Mouse (Mus musculus) limb, embryonic 12.5 days (tissue): ENCODE measurements around the gene Bcor. TPM values are rescaled to one million over a fixed set of nuclear protein-coding genes. Genes with fewer than 3 reads are reported as not detected.

Experiments
- ATAC-seq: fragments of 200-750 bp; cut with Nextera tagmentation; 2 replicates; pipeline ENCODE4 v1.8.0; 2017; ENCODE audit warnings: low read depth, moderate TSS enrichment; ENCODE audit not compliant: insufficient number of reproducible peaks, insufficient read depth, low FRiP score, low TSS enrichment
- H3K27ac ChIP-seq: fragments of 300-500 bp; sonication (generic); 2 replicates; pipeline ENCODE4 v1.5.1; 2016; ENCODE audit warnings: mild to moderate bottlenecking, moderate library complexity
- H3K27me3 ChIP-seq: fragments of 300-500 bp; sonication (generic); 2 replicates; pipeline ENCODE4 v1.6.1; 2016; ENCODE audit warnings: mild to moderate bottlenecking, moderate library complexity
- H3K36me3 ChIP-seq: fragments of 300-500 bp; sonication (generic); 2 replicates; pipeline ENCODE4 v1.6.1; 2016; ENCODE audit warnings: mild to moderate bottlenecking, moderate library complexity
- H3K4me1 ChIP-seq: fragments of 300-500 bp; sonication (generic); replicated peaks from 2 replicates; pipeline ENCODE4 v1.6.1; 2016
- H3K4me2 ChIP-seq: fragments of 300-500 bp; sonication (generic); 2 replicates; pipeline ENCODE4 v1.6.1; 2016; ENCODE audit warnings: mild to moderate bottlenecking, moderate library complexity
- H3K4me3 ChIP-seq: fragments of 300-500 bp; sonication (generic); replicated peaks from 2 replicates; pipeline ENCODE4 v1.5.1; 2016; ENCODE audit warnings: mild to moderate bottlenecking
- H3K9ac ChIP-seq: fragments of 300-500 bp; sonication (generic); replicated peaks from 2 replicates; pipeline ENCODE4 v1.6.1; 2016; ENCODE audit warnings: mild to moderate bottlenecking, moderate library complexity
- H3K9me3 ChIP-seq: fragments of 300-500 bp; sonication (generic); 2 replicates; pipeline ENCODE4 v1.6.1; 2016; ENCODE audit warnings: mild to moderate bottlenecking, moderate library complexity
- WGBS: fragments of 180-500 bp; shearing (Covaris S2); methylation state at CpG from one replicate; pipeline ENCODE4 v1.1.7; 2016; 5-methylcytosine and 5-hydroxymethylcytosine counted together
- polyA plus RNA-seq: library from polyadenylated mRNA; unstranded; fragments of >200 nt; fragmentation: Nextera tagmentation; extraction: Ambion mirVana; gene quantifications from 2 replicates; pipeline ENCODE4 v1.2.1, GENCODE M21; 2016

The Bcor gene
- polyA plus RNA-seq, 1 experiment from 2014 or later: 25.6 TPM

- no peak overlapping the region for H3K4me2 ChIP-seq
- H3K4me3 ChIP-seq: no peak overlapping the region
- H3K9ac ChIP-seq: no peak overlapping the region
- peaks cover 66% of the 10 kb centered on the region for H3K36me3 ChIP-seq
- H3K4me1 ChIP-seq: no peaks in the 10 kb centered on the region
- no peaks in the 10 kb centered on the region for H3K9me3 ChIP-seq
- peaks cover 6% of the 10 kb centered on the region for H3K27me3 ChIP-seq
- WGBS: 70% methylated on average over 9 of the region's 9 CpGs
- H3K27ac ChIP-seq: no peak overlapping the region
- ATAC-seq: no peak
Measured at GRCm38 (mm10) chrX:12053315-12053914, 106.7 kb downstream of the Bcor start.

DNA sequence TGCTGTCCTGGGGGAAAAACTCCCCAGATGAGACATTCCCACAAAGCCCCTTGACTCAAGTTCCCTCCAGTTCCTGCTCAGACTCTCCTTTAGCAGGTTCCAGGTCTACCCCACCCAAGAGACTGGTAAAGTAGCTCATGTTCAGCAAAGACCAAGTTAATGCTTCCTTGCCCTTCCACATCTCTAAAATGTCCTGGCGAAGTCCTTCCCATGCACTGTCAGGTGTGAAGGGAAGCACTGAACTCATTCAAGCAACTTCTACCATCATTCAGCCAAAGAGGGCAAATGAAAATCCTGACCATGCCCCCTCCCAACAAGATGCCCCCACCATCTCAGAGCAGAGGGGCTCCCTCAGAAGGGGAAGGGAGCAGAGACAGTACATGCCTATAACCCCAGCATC is 107.5 kb downstream of the Bcor start:
- Histone ChIP-seq H3K27me3 (peaks cover 13% of the 10 kb centered on the region), H3K9me3 (no peaks in the 10 kb centered on the region), H3K4me3 (no peak overlapping the region), H3K36me3 (peaks cover 65% of the 10 kb centered on the region), H3K27ac (no peak overlapping the region), H3K4me2 (no peak overlapping the region), H3K4me1 (peaks cover 3% of the 10 kb centered on the region; the same call in 1 of the 2 replicates), H3K9ac (no peak overlapping the region)
- ATAC-seq: no peak
- 100% methylated on average over 1 of the region's 1 CpGs for WGBS

- H3K9ac ChIP-seq: no peak overlapping the region
- peaks cover 43% of the 10 kb centered on the region for H3K27me3 ChIP-seq
- peaks cover 60% of the 10 kb centered on the region; the same call in 1 of the 2 replicates for H3K36me3 ChIP-seq
- no peaks in the 10 kb centered on the region for H3K9me3 ChIP-seq
- WGBS: 65% methylated on average over 11 of the region's 11 CpGs
- no peak overlapping the region for H3K4me2 ChIP-seq
- no peak overlapping the region for H3K4me3 ChIP-seq
- H3K27ac ChIP-seq: no peak overlapping the region
- no peak for ATAC-seq
- peaks cover 3% of the 10 kb centered on the region; the same call in 1 of the 2 replicates for H3K4me1 ChIP-seq
Measured at GRCm38 (mm10) chrX:12048721-12049120, 111.4 kb downstream of the Bcor start.

GRCm38 (mm10) chrX:12048166-12048565 is 112.0 kb downstream of the Bcor start:
- Histone ChIP-seq H3K27me3 (peaks cover 45% of the 10 kb centered on the region), H3K9me3 (no peaks in the 10 kb centered on the region), H3K4me1 (peaks cover 3% of the 10 kb centered on the region; the same call in 1 of the 2 replicates), H3K27ac (no peak overlapping the region), H3K9ac (no peak overlapping the region), H3K4me3 (no peak overlapping the region), H3K36me3 (peaks cover 64% of the 10 kb centered on the region; the same call in 1 of the 2 replicates), H3K4me2 (no peak overlapping the region)
- 43% methylated on average over 9 of the region's 9 CpGs for WGBS
- ATAC-seq: no peak

DNA sequence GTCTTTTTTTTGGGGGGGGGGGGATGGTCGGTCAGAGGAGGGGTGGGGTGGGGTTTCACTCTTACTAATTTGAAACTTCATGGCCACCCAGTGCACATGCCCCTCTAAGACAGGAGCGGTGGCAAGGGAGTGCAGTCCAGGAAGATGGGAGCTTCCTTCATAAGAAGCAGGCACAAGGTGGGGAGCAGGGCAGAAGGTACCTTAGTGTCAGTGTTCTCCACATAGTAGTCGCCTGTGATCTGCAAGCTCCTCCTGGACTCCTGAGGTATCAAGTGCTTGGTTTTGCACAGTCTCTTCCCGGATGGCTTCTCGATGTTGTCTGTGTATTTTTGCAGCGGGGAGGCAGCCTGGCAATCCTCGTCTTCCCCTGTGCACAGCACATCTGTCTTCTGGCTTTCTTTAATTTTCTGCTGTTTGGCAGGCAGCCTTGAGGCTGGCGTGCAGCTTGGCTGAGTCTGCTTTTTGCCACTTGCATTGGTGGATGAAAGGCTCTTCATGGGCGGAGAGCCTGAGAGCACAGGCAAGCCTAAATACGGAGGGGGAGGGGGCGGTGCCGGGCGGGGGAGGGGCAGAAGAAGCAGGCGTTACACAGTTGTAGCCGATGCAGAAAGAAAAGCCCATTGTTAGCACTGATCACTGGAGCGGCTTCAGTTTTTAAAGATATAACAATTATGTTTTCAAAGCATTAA is 112.8 kb downstream of the Bcor start:
- peaks cover 45% of the 10 kb centered on the region for H3K27me3 ChIP-seq
- H3K9ac ChIP-seq: no peak overlapping the region
- H3K36me3 ChIP-seq: peaks cover 63% of the 10 kb centered on the region; the same call in 1 of the 2 replicates
- H3K9me3 ChIP-seq: no peaks in the 10 kb centered on the region
- no peak overlapping the region for H3K4me3 ChIP-seq
- no peak for ATAC-seq
- WGBS: 38% methylated on average over 16 of the region's 16 CpGs
- peaks cover 3% of the 10 kb centered on the region; the same call in 1 of the 2 replicates for H3K4me1 ChIP-seq
- no peak overlapping the region for H3K4me2 ChIP-seq
- H3K27ac ChIP-seq: no peak overlapping the region

- no peak for ATAC-seq
- H3K36me3 ChIP-seq: peaks cover 63% of the 10 kb centered on the region; the same call in 1 of the 2 replicates
- no peaks in the 10 kb centered on the region for H3K9me3 ChIP-seq
- no peak overlapping the region for H3K27ac ChIP-seq
- peaks cover 45% of the 10 kb centered on the region for H3K27me3 ChIP-seq
- WGBS: 83% methylated on average over 13 of the region's 13 CpGs
- H3K4me2 ChIP-seq: no peak overlapping the region
- H3K4me3 ChIP-seq: no peak overlapping the region
- H3K9ac ChIP-seq: no peak overlapping the region
- peaks cover 3% of the 10 kb centered on the region; the same call in 1 of the 2 replicates for H3K4me1 ChIP-seq
Measured at GRCm38 (mm10) chrX:12046676-12047075, 113.5 kb downstream of the Bcor start.

GRCm38 (mm10) chrX:12043352-12043751 is 116.8 kb downstream of the Bcor start:
- H3K27ac ChIP-seq: no peak overlapping the region
- no peak overlapping the region for H3K4me3 ChIP-seq
- ATAC-seq: no peak
- H3K36me3 ChIP-seq: peaks cover 79% of the 10 kb centered on the region
- H3K4me1 ChIP-seq: peaks cover 3% of the 10 kb centered on the region; the same call in 1 of the 2 replicates
- H3K9me3 ChIP-seq: no peaks in the 10 kb centered on the region
- H3K4me2 ChIP-seq: no peak overlapping the region
- H3K27me3 ChIP-seq: peaks cover 38% of the 10 kb centered on the region
- 87% methylated on average over 14 of the region's 14 CpGs for WGBS
- no peak overlapping the region for H3K9ac ChIP-seq

GRCm38 (mm10) chrX:12041453-12041852 is 118.7 kb downstream of the Bcor start:
- H3K27me3 ChIP-seq: peaks cover 23% of the 10 kb centered on the region; the same call in 1 of the 2 replicates
- no peaks in the 10 kb centered on the region for H3K4me1 ChIP-seq
- WGBS: 92% methylated on average over 5 of the region's 5 CpGs
- H3K4me2 ChIP-seq: no peak overlapping the region
- no peak overlapping the region for H3K27ac ChIP-seq
- ATAC-seq: no peak
- peaks cover 72% of the 10 kb centered on the region for H3K36me3 ChIP-seq
- no peak overlapping the region for H3K4me3 ChIP-seq
- no peak overlapping the region for H3K9ac ChIP-seq
- H3K9me3 ChIP-seq: no peaks in the 10 kb centered on the region

GRCm38 (mm10) chrX:12014726-12015464 is 145.3 kb downstream of the Bcor start:
- H3K4me1 ChIP-seq: no peaks in the 10 kb centered on the region
- H3K36me3 ChIP-seq: no peaks in the 10 kb centered on the region
- H3K9me3 ChIP-seq: no peaks in the 10 kb centered on the region
- H3K9ac ChIP-seq: no peak overlapping the region
- WGBS: 54% methylated on average over 15 of the region's 15 CpGs
- ATAC-seq: no peak
- no peak overlapping the region for H3K4me3 ChIP-seq
- 0 out of 2 replicates have a peak, but pooled peaks cover 11% of the 10 kb centered on the region for H3K27me3 ChIP-seq
- H3K27ac ChIP-seq: no peak overlapping the region
- H3K4me2 ChIP-seq: no peak overlapping the region

- Histone ChIP-seq H3K27me3 (peaks cover 48% of the 10 kb centered on the region), H3K9ac (no peak overlapping the region), H3K36me3 (no peaks in the 10 kb centered on the region), H3K27ac (no peak overlapping the region), H3K4me2 (no peak overlapping the region), H3K4me3 (no peak overlapping the region), H3K4me1 (peaks cover 7% of the 10 kb centered on the region), H3K9me3 (no peaks in the 10 kb centered on the region)
- ATAC-seq: no peak
- WGBS: 67% methylated on average over 1 of the region's 1 CpGs
Measured at GRCm38 (mm10) chrX:12010660-12011059, 149.5 kb downstream of the Bcor start.

DNA sequence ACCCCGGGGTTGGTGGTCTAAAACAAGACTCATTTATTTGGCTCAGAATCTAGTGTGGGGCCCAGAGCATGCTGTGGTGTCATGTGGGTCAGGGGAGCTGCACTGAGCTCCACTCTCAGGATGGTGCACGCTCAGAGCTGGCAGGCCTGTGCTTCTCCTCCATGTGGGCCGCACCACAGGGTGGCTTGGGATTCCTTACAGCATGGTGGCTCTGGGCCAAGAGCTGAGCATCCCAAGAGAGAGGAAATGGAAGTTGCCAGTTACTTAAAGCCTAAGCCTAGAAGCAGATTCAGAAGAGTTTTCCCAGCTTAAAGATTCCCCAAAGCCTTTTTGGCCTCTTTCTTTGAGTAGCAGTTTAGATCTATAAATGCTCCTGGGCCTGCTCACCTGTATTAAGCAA is 151.1 kb downstream of the Bcor start:
- 38% methylated on average over 3 of the region's 3 CpGs for WGBS
- no peak overlapping the region; the same call in 1 of the 2 replicates for H3K27ac ChIP-seq
- H3K27me3 ChIP-seq: peaks cover 58% of the 10 kb centered on the region
- H3K9ac ChIP-seq: no peak overlapping the region
- H3K9me3 ChIP-seq: no peaks in the 10 kb centered on the region
- no peak overlapping the region for H3K4me2 ChIP-seq
- H3K4me3 ChIP-seq: no peak overlapping the region
- H3K36me3 ChIP-seq: no peaks in the 10 kb centered on the region
- H3K4me1 ChIP-seq: peaks cover 23% of the 10 kb centered on the region
- no peak for ATAC-seq
